Mouse (Mus musculus): ENCODE data around the gene Gtpbp2. TPM values are rescaled to one million over a fixed set of nuclear protein-coding genes. Genes with fewer than 3 reads are reported as not detected.

Gene Gtpbp2
- total RNA-seq, 2 experiments from 2014 or later, result 46.6 to 58.6 TPM

DNA sequence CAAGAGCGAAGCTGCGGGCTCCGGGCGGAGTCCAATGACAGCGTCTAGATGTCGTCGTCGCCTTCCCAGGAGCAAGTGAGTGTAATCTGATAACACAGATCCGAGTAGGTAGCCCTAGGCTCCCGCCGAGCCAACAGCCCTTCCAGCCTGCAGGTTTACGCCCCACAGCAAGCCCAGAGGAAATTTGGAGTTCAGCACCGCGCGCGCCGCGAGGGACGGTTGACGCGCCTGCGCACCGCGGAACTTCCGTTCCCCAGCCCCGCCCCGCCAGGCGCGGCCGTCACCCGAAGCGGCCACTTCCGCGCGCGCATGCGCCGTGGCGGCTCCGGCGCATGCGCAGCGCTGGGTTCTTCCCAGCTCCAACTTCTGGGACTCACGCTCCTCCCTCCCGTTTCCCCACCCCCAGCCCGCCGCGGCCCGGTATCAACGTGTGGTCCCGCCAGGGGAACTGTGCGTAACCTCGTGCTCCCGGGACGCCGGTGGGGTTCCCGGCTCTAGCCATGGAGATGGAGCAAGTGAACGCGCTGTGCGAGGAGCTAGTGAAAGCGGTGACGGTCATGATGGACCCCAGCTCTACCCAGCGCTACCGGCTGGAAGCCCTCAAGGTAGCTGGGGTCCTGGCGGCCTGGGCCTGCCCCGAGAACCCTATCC lies 41.7 kb downstream of the Gtpbp2 start, which contains the start of the genes Polh and Xpo5:
Polh (minus strand) TSS at position 225 of the 651 bp plus-strand sequence.
Xpo5 (plus strand) TSS at position 362 of the 651 bp plus-strand sequence.
- peak; percentile 84 for ATAC-seq (replicated peaks; ENCODE audit: poor library complexity, severe bottlenecking)

DNA sequence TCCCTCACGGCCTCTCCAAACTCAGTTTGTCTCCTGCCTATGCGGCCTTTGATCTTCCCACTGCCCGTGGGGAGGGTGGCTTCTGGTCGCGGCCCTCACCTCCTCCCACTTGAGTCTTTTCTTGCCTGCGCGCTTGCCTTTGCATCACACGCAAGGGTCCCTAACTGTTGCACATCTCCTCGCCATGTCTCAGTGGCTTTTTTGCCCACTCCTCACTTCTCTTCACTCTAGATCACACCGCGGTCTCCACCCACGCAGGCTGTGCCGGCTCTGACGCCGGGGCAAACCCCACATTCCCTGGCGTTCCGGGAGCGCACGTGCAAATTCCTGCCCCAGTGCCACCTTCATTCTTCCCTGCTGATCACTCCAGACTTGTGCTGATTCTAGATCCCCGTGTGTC lies 42.2 kb downstream of the Gtpbp2 start:
- peak; percentile 11; the same call in 1 of the 2 replicates for ATAC-seq (replicated peaks; ENCODE audit: poor library complexity, severe bottlenecking)

DNA sequence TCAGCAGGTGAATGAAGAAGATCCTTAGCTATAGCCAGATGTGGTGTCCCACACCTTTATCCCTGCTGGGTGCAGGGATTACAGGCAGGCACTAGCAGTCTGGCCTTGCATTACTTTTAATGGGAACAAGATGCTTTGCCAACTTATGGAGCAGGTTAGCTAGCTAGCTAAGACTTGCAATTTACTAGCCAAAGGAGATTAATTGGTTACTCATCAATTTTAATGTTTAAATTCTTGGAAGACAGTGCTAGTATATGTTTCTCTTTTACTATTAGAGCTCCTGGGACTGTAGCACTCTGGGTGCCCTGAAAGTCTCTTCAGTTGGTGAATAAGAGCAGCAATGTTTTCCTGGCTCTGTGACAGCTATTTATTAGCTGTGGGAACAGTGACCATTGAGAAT lies 45.8 kb downstream of the Gtpbp2 start:
- no peak for ATAC-seq (replicated peaks; ENCODE audit: poor library complexity, severe bottlenecking)

DNA sequence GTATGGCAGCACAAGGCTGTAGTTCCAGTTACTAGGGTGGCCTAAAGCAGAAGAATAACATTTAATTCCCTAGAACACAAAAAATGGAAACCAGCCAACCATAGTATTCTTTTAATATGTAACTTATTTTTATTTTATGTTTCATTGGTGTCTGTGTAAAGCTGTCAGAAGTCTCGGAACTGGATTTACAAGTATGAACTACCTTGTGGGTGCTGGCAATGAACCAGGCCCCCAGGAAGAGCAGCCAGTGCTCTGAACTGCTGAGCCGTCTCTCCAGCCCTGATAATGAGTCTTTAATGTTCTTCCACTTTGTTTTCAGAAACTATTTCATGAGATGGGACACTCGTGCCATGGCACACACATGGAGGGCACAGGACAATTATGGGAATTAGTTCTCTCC lies 49.7 kb downstream of the Gtpbp2 start:
- no peak for ATAC-seq (replicated peaks; ENCODE audit: poor library complexity, severe bottlenecking)

Other genes starting within 250 kb of the Gtpbp2 start
- gene Vegfa, start 128.7 kb upstream of the Gtpbp2 start, total RNA-seq (2014; fragmentation: Nextera tagmentation), result 21.2 and 28.6 TPM in 2 replicates
- gene Vegfa, start 128.7 kb upstream of the Gtpbp2 start, total RNA-seq (2017), result 34.3 and 41.4 TPM in 2 replicates
- gene Mrps18a, start 50.0 kb upstream of the Gtpbp2 start, total RNA-seq (2014; fragmentation: Nextera tagmentation), result 70.4 and 96.2 TPM in 2 replicates
- 47.9 and 53.2 TPM in 2 replicates for gene Mrps18a, start 50.0 kb upstream of the Gtpbp2 start, total RNA-seq (2017)
- not detected in 2 replicates for gene Rsph9, start 16.8 kb upstream of the Gtpbp2 start, total RNA-seq (2014; fragmentation: Nextera tagmentation)
- not detected in 2 replicates for gene Rsph9, start 16.8 kb upstream of the Gtpbp2 start, total RNA-seq (2017)
- gene Mad2l1bp, start 7.5 kb upstream of the Gtpbp2 start, total RNA-seq (2014; fragmentation: Nextera tagmentation), result 14.8 and 18.6 TPM in 2 replicates
- 2.9 and 8.1 TPM in 2 replicates for gene Mad2l1bp, start 7.5 kb upstream of the Gtpbp2 start, total RNA-seq (2017)
- gene Polh, start 41.6 kb downstream of the Gtpbp2 start, total RNA-seq (2014; fragmentation: Nextera tagmentation), result 15.3 and 18.2 TPM in 2 replicates
- 26.0 and 26.7 TPM in 2 replicates for gene Polh, start 41.6 kb downstream of the Gtpbp2 start, total RNA-seq (2017)
- 64.5 and 70.0 TPM in 2 replicates for gene Xpo5, start 41.8 kb downstream of the Gtpbp2 start, total RNA-seq (2014; fragmentation: Nextera tagmentation)
- gene Xpo5, start 41.8 kb downstream of the Gtpbp2 start, total RNA-seq (2017), result 58.1 and 67.1 TPM in 2 replicates
- gene Polr1c, start 87.0 kb downstream of the Gtpbp2 start, total RNA-seq (2014; fragmentation: Nextera tagmentation), result 86.8 and 97.0 TPM in 2 replicates
- 40.4 and 65.2 TPM in 2 replicates for gene Polr1c, start 87.0 kb downstream of the Gtpbp2 start, total RNA-seq (2017)
- 62.8 and 72.2 TPM in 2 replicates for gene Yipf3, start 87.0 kb downstream of the Gtpbp2 start, total RNA-seq (2014; fragmentation: Nextera tagmentation)
- 40.9 and 60.4 TPM in 2 replicates for gene Yipf3, start 87.0 kb downstream of the Gtpbp2 start, total RNA-seq (2017)
- 1.8 and 3.5 TPM in 2 replicates for gene Lrrc73, start 92.5 kb downstream of the Gtpbp2 start, total RNA-seq (2014; fragmentation: Nextera tagmentation)
- gene Lrrc73, start 92.5 kb downstream of the Gtpbp2 start, total RNA-seq (2017), result not detected in 2 replicates
- 19.4 and 37.8 TPM in 2 replicates for gene Tjap1, start 122.0 kb downstream of the Gtpbp2 start, total RNA-seq (2014; fragmentation: Nextera tagmentation)
- gene Tjap1, start 122.0 kb downstream of the Gtpbp2 start, total RNA-seq (2017), result 3.5 and 15.6 TPM in 2 replicates
- 1.3 TPM in 1 of 2 replicates, not detected in the other for gene Dlk2, start 136.4 kb downstream of the Gtpbp2 start, total RNA-seq (2014; fragmentation: Nextera tagmentation)
- not detected in 2 replicates for gene Dlk2, start 136.4 kb downstream of the Gtpbp2 start, total RNA-seq (2017)
- gene Abcc10, start 167.3 kb downstream of the Gtpbp2 start, total RNA-seq (2014; fragmentation: Nextera tagmentation), result 2.1 and 4.1 TPM in 2 replicates
- gene Abcc10, start 167.3 kb downstream of the Gtpbp2 start, total RNA-seq (2017), result 0.95 and 1.0 TPM in 2 replicates
- 8.0 and 9.8 TPM in 2 replicates for gene Zfp318, start 222.7 kb downstream of the Gtpbp2 start, total RNA-seq (2014; fragmentation: Nextera tagmentation)
- 5.6 and 13.8 TPM in 2 replicates for gene Zfp318, start 222.7 kb downstream of the Gtpbp2 start, total RNA-seq (2017)

All from granulocyte monocyte progenitor cell, adult 5-6 weeks (primary cell).